Mouse (Mus musculus) brain, embryonic 18.5 days (tissue): ENCODE data around the gene Ski.
A peak's percentile ranks its signal among the peaks of the same experiment; 100 is the strongest.
"Not testable (repeated sequence)": the region's sequence is repeated elsewhere in the genome, so short reads cannot be mapped to it uniquely, and the experiment has no call there.

ENCODE experiments used
- DNase-seq: peaks from one replicate; pipeline ENCODE4 v3.0.0-alpha.2; 2012; ENCODE audit warnings: low read depth, low spot score

The Ski gene

GRCm38 (mm10) chr4:155222552-155222840, at the start of gene Ski:
TSS of gene Ski (minus strand) at chr4:155222592.
- no peak for DNase-seq

GRCm38 (mm10) chr4:155268382-155268781, 46.0 kb upstream of the Ski start:
- DNase-seq, result no peak

DNA sequence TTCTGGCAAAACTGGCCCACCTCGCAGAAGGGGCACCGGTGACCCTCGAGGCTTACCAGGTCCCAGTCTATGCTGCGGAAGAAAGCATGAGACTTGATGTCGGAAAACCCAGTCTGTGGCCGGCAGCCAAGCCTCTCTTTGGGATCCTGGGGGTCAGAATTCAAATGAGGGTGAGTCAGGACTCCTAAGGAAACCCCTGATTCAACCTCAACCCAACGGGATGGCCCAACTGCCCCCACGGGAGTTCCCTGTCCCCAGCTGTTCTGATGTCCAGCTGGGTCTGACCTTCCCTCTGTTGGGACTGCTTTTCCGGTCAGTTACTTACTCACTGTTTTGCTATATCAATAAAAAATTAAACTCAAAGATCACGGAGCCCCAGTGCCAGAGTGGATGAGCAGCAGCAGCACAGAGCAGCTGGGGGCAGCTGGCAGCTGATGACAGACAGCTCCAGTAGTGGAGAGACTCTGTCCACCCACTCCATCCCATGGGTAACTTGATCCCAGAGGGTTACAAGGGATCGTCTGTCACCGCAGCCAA, 45.3 kb upstream of the Ski start:
- DNase-seq, result no peak

- DNase-seq, result no peak
Measured at GRCm38 (mm10) chr4:155267047-155267543, 44.7 kb upstream of the Ski start.

- no peak for DNase-seq
Measured at GRCm38 (mm10) chr4:155264521-155265321, 42.3 kb upstream of the Ski start.

- DNase-seq, result no peak
Measured at GRCm38 (mm10) chr4:155252253-155252652, 29.9 kb upstream of the Ski start.

- no peak for DNase-seq
Measured at GRCm38 (mm10) chr4:155251147-155251546, 28.8 kb upstream of the Ski start.

- no peak for DNase-seq
Measured at GRCm38 (mm10) chr4:155250361-155251117, 28.1 kb upstream of the Ski start.

DNA sequence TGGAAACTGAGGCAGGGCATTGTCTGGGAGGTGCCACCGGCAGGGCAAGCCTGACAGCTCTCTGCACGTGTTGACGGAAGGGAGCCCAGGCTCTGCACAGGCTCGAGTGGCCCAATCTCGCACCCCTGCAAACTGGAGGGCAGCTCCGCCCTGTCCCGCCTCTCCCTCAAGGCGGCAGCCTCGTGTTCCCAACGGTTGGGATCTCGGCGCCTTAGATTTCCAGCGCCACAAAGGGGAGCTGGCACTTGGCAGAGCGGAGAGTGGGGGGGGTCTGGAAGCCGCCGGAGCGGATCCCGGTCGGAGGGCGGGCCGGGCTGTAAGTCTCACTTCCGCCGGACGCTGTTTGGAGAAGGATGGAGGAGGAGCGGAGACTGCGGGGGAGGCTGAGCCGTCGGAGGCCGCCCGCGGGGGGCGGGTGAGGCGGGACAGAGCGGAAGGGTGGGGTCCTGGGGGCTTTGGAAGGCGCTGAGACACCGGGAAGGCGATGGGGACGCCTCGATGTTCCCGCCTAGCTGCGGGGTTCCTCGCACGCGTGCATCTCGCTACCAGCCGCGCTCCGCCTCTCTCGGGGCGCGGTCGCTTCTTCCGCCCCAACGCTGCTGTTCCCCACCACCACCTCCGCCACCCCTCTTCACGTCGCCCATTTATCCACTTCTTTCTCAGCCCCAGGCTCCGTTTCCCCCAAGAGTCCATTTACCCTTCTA, 27.4 kb upstream of the Ski start, which contains the start of gene Faap20:
Gene Faap20, plus strand, starts transcription at position 155 of the 704 bp plus-strand sequence.
- peak; percentile 84 for DNase-seq

GRCm38 (mm10) chr4:155249257-155249647, 26.9 kb upstream of the Ski start:
- peak; percentile 90 for DNase-seq

- not testable (repeated sequence) for DNase-seq
Measured at GRCm38 (mm10) chr4:155248054-155248453, 25.7 kb upstream of the Ski start.

DNA sequence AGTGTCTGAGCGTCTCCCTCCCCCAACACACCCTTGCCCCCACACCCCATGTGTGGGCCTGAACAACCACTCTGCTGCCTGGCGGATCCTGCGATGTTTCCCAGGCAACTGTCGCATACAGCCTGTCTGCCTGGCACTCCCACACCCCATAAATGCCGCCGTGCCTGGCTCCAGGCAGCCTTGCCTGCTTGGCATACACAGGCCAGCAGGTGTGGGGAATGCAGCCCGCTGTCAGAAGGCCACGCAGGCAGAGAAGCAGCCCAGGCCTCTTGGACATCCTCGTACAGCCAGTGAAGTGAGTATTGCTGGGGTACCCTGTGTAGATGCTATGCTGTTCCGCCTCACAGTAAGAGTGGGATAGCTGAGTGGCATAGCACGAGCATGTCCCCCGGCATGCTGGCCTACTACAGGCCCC, 24.3 kb upstream of the Ski start:
- DNase-seq, result no peak

- no peak for DNase-seq
Measured at GRCm38 (mm10) chr4:155245770-155246492, 23.5 kb upstream of the Ski start.

DNA sequence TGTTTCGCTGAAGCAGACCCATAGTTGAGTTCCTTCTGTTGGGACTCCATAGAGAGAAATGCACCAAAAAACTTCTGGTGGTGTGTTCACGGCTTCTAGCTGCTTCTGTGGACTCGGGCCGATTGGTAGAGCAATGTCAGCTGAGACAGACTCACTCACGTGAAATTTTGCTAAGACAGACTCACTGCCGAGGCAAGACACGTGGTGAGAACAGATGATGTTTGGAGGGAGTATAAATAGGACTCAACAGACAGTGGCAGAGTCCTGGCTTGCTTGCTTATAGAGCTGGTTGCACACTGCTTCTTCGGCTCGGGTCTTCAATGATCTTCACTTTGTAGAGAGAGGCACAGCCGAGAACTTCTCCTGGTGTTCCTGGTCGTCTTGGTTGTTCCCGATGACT, 20.8 kb upstream of the Ski start:
- no peak for DNase-seq

GRCm38 (mm10) chr4:155242292-155242691, 19.9 kb upstream of the Ski start:
- no peak for DNase-seq

DNA sequence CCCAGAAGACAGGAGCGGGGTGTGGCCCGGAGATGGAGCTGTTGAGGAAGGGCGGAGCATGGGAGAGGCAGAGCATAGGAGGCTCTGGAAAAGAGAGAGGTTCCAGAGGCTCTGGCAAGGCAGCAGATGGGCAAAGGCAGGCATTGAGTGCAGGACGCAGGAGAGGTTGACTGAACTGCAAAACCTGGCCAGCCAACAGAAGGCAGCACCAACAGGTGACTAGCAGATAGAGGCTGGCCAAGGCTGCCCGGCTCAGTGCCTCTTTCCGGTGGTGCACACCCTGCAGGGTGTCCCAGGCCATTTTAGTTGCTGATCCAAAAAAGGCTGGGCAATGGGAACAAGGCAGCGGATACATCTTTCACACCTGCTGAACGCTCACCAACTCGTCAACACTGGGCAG, 19.4 kb upstream of the Ski start:
- DNase-seq, result no peak

- no peak for DNase-seq
Measured at GRCm38 (mm10) chr4:155239494-155239893, 17.1 kb upstream of the Ski start.

DNA sequence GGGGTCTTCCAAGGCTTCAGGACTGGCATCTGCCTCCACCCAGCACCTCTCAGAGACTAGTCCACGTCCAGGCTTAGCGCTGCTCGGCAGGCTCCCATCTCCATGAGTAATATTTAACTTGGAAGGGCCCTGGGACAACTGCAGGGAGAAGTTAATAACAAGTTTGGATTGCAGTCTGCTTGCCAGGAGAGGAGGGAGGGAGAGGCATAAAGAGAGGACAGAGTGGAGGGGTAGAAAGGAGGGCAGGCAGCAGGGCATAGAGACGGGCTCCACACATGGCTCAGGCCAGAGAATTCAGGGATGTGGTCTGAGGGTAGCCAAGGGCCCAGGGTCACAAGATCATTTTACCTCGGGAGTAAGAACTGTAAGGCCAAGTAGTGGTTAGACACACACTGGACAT, 15.9 kb upstream of the Ski start:
- no peak for DNase-seq

GRCm38 (mm10) chr4:155236737-155237385, 14.5 kb upstream of the Ski start:
- no peak for DNase-seq

DNA sequence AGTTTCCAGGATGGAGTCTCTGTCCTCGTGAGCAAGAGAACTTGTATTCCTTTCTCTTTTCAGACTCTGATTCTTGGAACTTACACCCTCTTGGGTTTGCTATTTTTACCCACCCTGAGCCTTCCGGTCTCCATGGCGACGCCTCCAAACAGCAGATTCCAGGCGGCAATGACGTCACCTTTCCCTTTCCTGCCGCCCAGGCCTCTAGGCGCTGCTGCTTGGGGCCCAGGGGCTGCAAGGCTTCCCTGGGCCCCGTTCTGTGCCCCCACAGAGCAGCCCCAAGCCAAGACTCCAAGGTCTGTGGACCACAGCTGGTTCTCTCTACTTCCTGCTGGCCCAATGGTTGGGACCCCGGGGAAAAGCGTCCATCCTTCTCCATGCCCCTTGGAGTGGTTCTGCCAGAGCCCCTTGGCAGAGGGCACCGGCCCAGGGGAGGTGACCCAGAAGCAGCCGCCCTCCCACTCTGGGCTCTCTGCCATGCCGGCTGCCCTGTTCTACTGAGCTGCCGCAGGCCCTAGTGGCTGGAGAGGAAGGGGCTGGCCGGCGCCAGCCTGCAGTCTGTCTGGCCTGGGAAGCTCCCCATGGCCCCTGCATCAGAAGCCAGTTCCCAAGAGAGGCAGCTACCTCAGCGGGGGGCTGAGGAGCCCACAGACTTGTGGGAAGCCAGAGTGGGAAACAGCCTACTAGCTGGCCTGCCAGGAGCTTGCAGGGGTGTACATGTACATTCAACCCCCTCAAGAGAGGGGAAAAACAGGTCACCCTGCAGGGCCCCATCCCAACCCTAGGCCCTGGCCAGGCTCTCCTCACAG, 13.1 kb upstream of the Ski start:
- DNase-seq, result peak; percentile 86
